Mouse (Mus musculus) neutrophil, adult 5-6 weeks (primary cell): ENCODE results near the gene Pdxk. TPM values are rescaled to one million over a fixed set of nuclear protein-coding genes. Genes with fewer than 3 reads are reported as not detected.

ENCODE experiments used
- ATAC-seq: fragments of 151-379, 151-347 bp; 2 replicates; pipeline ENCODE4 v1.8.0; 2017; ENCODE audit warnings: mild to moderate bottlenecking, moderate TSS enrichment; ENCODE audit not compliant: insufficient number of reproducible peaks, poor library complexity, low FRiP score, severe bottlenecking; ENCODE audit errors: extremely low read depth
- total RNA-seq: library from RNA; stranded (forward); fragments of 200-1000 nt; gene quantifications from 2 replicates; pipeline ENCODE4 v1.2.3, GENCODE M21; 2017

Pdxk gene
- total RNA-seq, 1 experiment from 2014 or later = 5.2 TPM

DNA sequence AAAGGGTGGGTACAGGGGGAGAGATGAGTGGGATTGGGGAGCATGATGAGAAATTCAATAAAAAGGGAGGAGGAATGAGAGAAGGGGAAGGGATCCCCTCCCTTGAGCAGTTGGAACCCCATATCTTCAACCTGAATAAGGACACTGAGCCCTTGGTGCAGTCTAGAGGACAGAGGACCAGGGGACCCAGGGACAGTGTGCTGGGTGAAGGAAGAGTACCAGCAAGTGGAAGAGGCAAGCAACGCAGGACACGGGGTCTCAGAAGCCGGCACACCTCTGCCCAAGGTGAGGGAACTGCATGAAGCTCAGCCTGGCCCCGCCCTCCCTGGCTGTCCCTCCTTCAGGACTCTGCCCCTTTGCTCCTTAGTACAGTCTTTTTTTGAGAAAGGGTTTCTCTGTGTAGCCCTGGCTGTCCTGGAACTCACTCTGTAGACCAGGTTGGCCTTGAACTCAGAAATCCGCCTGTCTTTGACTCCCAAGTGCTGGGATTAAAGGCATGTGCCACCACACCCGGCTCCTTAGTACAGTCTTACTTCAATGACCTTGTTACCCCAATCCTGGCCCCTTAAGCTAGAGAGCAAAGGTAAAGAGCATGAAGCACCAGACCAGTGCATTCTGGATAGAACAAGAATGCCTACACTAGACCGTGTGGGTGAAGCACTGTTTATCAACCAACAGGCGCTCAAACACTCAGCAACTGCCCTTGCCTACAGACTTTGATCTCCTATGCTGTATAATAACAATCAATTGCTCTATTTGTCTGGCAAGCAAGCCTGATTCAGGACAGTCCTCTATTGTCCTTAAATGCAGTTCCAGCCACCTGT lies 1.6 kb downstream of the Pdxk start:
- no peak for ATAC-seq

GRCm38 (mm10) chr10:78461767-78462166 lies 3.0 kb downstream of the Pdxk start:
- no peak for ATAC-seq

GRCm38 (mm10) chr10:78460463-78460862 lies 4.3 kb downstream of the Pdxk start:
- ATAC-seq = no peak

DNA sequence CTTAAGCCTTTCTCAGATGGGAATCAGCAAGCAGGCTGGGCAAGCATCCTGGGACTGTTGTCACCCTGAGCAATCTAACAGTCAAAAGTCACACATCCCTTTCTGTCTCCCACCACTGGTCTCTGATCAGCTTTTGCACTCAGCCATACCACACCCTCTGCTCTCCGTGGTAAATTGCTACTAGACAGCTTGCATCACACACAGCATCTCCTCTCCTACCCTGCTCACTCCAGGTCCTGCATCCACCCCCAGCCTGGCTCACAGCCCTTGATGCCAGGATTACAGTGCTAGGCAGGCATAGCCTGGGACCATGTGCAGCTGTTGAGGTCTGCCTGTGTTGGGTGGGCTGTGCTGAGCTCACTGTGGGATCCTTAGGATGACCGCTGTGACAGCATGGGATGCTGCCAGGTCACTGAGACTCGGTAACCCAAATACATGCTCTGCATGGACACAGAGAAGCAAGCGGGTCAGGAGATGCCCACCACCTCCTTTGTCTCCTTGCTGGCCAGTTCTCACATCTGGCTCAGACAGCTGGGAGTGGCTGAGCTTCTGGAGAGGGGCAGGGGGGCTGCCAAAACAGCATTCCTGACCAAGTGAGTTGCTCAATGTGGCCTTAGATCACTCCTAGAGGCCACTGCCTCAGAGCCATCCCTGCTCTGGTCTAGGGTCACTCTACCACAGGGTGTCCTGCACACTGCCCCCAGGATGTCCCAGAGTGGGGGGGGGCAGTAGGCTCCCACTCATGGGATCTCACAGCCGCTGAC lies 6.2 kb downstream of the Pdxk start:
- ATAC-seq = no peak

GRCm38 (mm10) chr10:78457495-78458347 lies 7.1 kb downstream of the Pdxk start:
- ATAC-seq = peak; percentile 64

GRCm38 (mm10) chr10:78456696-78457095 lies 8.1 kb downstream of the Pdxk start:
- no peak for ATAC-seq

- no peak for ATAC-seq
Observed at GRCm38 (mm10) chr10:78452641-78453040, 12.1 kb downstream of the Pdxk start.

GRCm38 (mm10) chr10:78450761-78451160 lies 14.0 kb downstream of the Pdxk start:
- ATAC-seq = no peak

GRCm38 (mm10) chr10:78447396-78447795 lies 17.4 kb downstream of the Pdxk start:
- no peak for ATAC-seq

DNA sequence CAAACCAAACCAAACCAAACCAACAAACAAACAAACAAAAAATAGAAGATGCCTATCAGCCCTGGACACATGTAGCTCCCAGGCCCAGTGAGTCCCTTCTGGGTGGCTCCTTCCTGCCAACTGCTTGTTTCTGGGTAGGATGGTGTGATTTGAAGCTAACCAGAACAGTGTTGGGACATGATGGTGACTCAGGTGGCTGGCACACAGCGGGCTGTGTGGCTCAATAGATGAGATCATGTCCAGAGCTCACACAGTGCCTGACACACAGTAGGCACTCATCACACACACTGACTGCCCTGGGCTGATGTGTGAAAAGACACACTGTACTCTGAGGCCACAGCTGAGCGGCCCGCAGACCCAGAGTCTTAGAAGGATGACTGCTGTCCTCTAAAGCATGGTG lies 18.6 kb downstream of the Pdxk start:
- no peak for ATAC-seq

DNA sequence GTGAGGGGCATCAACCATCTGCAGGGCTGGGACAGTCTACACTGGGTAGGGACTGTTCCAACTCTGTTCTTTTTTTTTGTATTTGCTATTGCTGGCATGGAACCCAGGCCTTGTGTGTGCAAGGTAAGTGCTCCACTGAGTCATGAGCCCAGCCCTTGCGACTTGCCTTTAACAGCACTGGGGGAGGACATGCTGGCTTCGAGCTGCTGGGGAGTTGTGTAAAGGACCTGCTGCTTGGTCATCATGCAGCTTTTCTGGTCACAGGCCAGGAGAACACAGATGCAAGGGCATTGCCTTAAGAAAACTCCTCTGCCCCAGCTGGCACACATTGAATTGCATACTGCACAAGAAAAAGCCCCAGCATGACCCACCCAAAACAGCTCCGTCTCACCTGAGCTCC lies 22.5 kb downstream of the Pdxk start:
- ATAC-seq = no peak

DNA sequence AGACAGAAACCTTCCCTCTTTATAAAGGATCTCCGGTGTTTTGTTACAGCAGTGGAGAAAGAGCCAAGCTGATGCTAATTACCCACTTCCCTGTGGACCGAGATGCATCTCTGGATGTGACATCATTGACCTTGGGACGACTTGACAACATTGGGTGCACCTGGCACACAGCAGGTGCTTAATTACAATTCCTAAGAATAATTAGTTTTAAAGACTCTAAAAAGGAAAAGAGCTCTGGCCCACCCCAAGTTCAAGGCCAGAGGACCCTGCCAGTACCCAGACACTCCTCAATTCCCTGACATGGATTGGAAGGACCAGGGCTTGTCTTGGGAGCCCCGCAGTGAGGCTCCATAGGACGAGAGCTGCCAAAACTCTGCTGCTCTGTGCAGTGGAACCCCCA lies 23.2 kb downstream of the Pdxk start:
- ATAC-seq = no peak

DNA sequence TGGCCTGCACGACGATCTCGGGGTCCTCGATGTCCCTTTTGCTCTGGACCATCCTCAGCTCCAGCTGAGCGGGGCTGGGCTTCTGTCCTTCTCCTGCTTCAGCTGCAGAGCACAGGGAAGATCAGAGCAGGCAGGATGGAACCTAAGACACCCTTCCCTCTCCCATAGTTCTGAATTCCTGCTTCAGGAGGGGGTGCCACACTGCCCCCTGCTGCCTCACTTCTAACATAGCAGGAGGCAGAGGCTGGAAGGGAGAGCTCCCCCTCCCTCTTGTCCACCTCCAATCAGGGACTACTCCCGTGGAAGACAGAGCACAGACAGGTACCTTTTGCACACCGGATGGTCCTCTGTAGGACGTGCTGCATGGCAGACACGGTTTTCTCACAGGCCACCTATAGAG lies 24.0 kb downstream of the Pdxk start:
- ATAC-seq = no peak

DNA sequence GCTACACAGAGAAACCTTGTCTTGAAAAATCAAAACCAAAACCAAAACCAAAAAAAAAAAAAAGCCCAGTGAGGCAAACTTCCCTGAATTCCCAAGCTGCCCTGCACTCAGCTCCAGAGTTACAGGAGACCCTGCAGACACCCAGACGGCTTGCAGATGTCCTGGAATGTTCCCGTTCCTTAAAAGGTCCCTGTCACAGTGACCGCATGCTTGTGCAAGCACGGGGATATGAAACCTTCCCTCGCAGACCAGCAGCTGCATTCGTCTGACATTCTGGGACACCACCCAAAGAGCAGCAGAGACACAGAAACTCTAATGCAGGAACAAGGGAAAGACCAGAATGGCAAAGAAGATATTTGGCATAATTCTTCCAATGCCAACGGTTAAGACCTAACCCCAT lies 24.8 kb downstream of the Pdxk start:
- no peak for ATAC-seq

- ATAC-seq = no peak
Observed at GRCm38 (mm10) chr10:78439550-78439949, 25.2 kb downstream of the Pdxk start.

DNA sequence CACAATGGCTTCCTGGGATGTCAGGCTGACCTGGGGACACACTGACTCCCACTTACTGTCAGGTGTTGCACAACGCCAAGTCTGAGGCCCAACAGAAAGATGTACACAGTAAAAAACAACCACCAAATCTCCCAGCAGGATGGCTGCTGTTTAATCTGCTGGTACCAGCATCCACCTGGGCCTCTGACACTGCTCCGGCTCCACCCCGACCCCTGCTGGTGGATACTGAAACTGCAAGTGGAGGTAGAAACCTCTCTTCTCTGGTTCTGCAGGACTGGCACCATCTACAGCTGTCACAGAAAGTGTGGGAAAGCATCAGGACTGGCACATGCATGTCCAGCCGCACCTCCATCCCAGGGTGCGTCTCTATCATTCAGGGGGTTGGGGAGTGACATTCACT lies 26.7 kb downstream of the Pdxk start:
- peak; percentile 66 for ATAC-seq

- no peak for ATAC-seq
Observed at GRCm38 (mm10) chr10:78432853-78433252, 31.9 kb downstream of the Pdxk start.

DNA sequence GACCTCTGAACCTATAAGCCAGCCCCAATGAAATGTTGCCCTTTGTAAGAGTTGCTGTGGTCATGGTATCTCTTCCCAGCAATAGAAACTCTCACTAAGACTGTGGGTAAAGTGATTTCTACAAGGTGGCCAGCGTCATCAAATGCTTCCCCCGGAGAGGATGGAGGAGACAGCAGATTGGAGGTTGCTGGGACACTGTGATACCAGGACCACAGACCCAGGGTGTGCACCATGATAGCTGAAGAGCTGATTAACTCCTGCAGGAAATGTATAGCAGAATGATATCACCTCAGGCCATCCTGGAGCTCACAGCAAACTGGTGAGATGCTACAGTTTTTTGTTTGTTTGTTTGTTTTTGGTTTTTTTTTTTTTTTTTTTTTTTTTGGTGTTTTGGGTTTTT lies 35.0 kb downstream of the Pdxk start:
- ATAC-seq = no peak

GRCm38 (mm10) chr10:78429180-78429579 lies 35.6 kb downstream of the Pdxk start:
- no peak for ATAC-seq
